ENCODE assay signal across 8 mouse cellular contexts in genomic region chr11:105567221-105567641, GRCm38 (mm10). TPM values are rescaled to one million over a fixed set of nuclear protein-coding genes. Genes with fewer than 3 reads are reported as not detected.
DNase-seq lines count a peak whose midpoint lies in the region; ATAC-seq and TF ChIP-seq lines count a peak whose summit lies in the region.

No protein-coding gene starts in this region.

- H3K36me3 ChIP-seq in kidney, embryonic 14.5 days (ENCODE audit: control insufficient read depth, insufficient read depth, low read length): no peaks in the 10 kb centered on the region
- no peaks in the 10 kb centered on the region for H3K36me3 ChIP-seq in midbrain, embryonic 13.5 days
- H3K36me3 ChIP-seq in thymus, adult 2 months (ENCODE audit: control insufficient read depth, insufficient read depth, low read length): no peaks in the 10 kb centered on the region

- no peak overlapping the region for H3K27ac ChIP-seq in kidney, embryonic 14.5 days (ENCODE audit: low read depth, low read length)
- peak overlapping the region; percentile 4; the same call in 1 of the 2 replicates for H3K27ac ChIP-seq in midbrain, embryonic 13.5 days
- no peak overlapping the region for H3K27ac ChIP-seq in thymus, adult 2 months (ENCODE audit: control insufficient read depth, insufficient read depth, low read length)

- H3K27me3 ChIP-seq in kidney, embryonic 14.5 days (ENCODE audit: control insufficient read depth, insufficient read depth, low read length): no peaks in the 10 kb centered on the region
- no peaks in the 10 kb centered on the region for H3K27me3 ChIP-seq in midbrain, embryonic 13.5 days
- no peaks in the 10 kb centered on the region for H3K27me3 ChIP-seq in thymus, adult 2 months (ENCODE audit: control insufficient read depth, insufficient read depth, low read length)

- no peak for TF ChIP-seq CTCF in thymus, adult 2 months (IDR thresholded peaks at IDR 0.05; ENCODE audit: borderline replicate concordance, control insufficient read depth, extremely low read depth, insufficient read depth, low read length, poor library complexity)

- no peak for TF ChIP-seq POLR2A in thymus, adult 2 months (IDR thresholded peaks at IDR 0.05; ENCODE audit: control insufficient read depth, extremely low read depth, insufficient read depth, low read length, poor library complexity)

- H3K4me1 ChIP-seq in kidney, embryonic 14.5 days (ENCODE audit: control insufficient read depth, insufficient read depth, low read length): no peaks in the 10 kb centered on the region
- H3K4me1 ChIP-seq in midbrain, embryonic 13.5 days (replicated peaks): no peaks in the 10 kb centered on the region
- H3K4me1 ChIP-seq in thymus, adult 2 months (replicated peaks; ENCODE audit: control insufficient read depth, insufficient read depth, low read length): no peaks in the 10 kb centered on the region

- 71% methylated on average over 1 of the region's 1 CpGs for WGBS in kidney, embryonic 14.5 days
- WGBS in midbrain, embryonic 13.5 days: 75% methylated on average over 1 of the region's 1 CpGs
- 90% methylated on average over 1 of the region's 1 CpGs for WGBS in thymus, adult 2 months

- H3K4me2 ChIP-seq in kidney, embryonic 14.5 days (replicated peaks; ENCODE audit: low read depth, low read length): no peak overlapping the region
- H3K4me2 ChIP-seq in midbrain, embryonic 13.5 days (replicated peaks): no peak overlapping the region

- intact Hi-C loops in heart, postnatal 36 days (cut with DNase I): loop anchor here (5.0 kb wide), 1 partner anchor 95 kb away; no protein-coding TSS in a partner anchor

- DNase-seq in cerebellum, adult 9-10 months: peak; percentile 5
- no peak for DNase-seq in cerebellum, adult 18-20 months
- peak; percentile 58 to 84 for DNase-seq in kidney, adult 8-10 months
- peak; percentile 15 to 31 for DNase-seq in heart, postnatal 36 days
- DNase-seq in thymus, adult 2 months: no peak
- DNase-seq in frontal cortex, postnatal 14 days (ENCODE audit: low spot score in 2 of 2): no peak

- H3K9me3 ChIP-seq in kidney, embryonic 14.5 days (ENCODE audit: control insufficient read depth, low read length): no peaks in the 10 kb centered on the region
- H3K9me3 ChIP-seq in midbrain, embryonic 13.5 days: no peaks in the 10 kb centered on the region

- H3K4me3 ChIP-seq in kidney, embryonic 14.5 days (ENCODE audit: low read length): no peak overlapping the region
- H3K4me3 ChIP-seq in midbrain, embryonic 13.5 days (replicated peaks): no peak overlapping the region
- no peak overlapping the region for H3K4me3 ChIP-seq in thymus, adult 2 months (ENCODE audit: control insufficient read depth, insufficient read depth, low read length)

- H3K9ac ChIP-seq in kidney, embryonic 14.5 days (ENCODE audit: low read depth, low read length): no peak overlapping the region
- H3K9ac ChIP-seq in midbrain, embryonic 13.5 days (replicated peaks): no peak overlapping the region

- no peak for ATAC-seq in kidney, embryonic 14.5 days (ENCODE audit: low FRiP score, low TSS enrichment)
- no peak for ATAC-seq in midbrain, embryonic 13.5 days

RNA-seq across cellular contexts. Expression of gene Tanc2, which starts 22.6 kb away (rescaled TPM):
- 9.1 and 10.7 TPM in 2 replicates for polyA plus RNA-seq in kidney, embryonic 14.5 days (2014; fragmentation: Nextera tagmentation; extraction: Ambion mirVana)
- 10 to 100 TPM; 10.6 to 13.3 TPM for total RNA-seq in heart, postnatal 36 days (2021)
- 30.3 and 31.3 TPM in 2 replicates for polyA plus RNA-seq in midbrain, embryonic 13.5 days (2015; fragmentation: Nextera tagmentation; extraction: Ambion mirVana)
- polyA plus RNA-seq in thymus, adult 2 months (2012; rRNA removed): 2.1 and 2.6 TPM in 2 replicates

Comparison
In these comparisons a context has a peak if more than half of its experiments do, and no peak if none do; other contexts are left out.
1. DNase-seq: peak in cerebellum, adult 9-10 months (single experiment), kidney, adult 8-10 months (2 of 2) and heart, postnatal 36 days (2 of 2); none in cerebellum, adult 18-20 months (0 of 2), thymus, adult 2 months (single experiment) and frontal cortex, postnatal 14 days (0 of 2).